Mouse (Mus musculus) hindbrain, embryonic 14.5 days (tissue): ENCODE measurements around the gene Flrt2. TPM values are rescaled to one million over a fixed set of nuclear protein-coding genes. Genes with fewer than 3 reads are reported as not detected.

Source experiments
- ATAC-seq: fragments of 200-750 bp; cut with Nextera tagmentation; 2 replicates; pipeline ENCODE4 v1.8.0; 2017; ENCODE audit warnings: moderate number of reproducible peaks, mild to moderate bottlenecking, moderate TSS enrichment, moderate library complexity; ENCODE audit not compliant: low FRiP score
- DNase-seq: peaks from one replicate; pipeline ENCODE4 v3.0.0-alpha.2; 2015; ENCODE audit warnings: low spot score
- H3K27ac ChIP-seq: fragments of 300-500 bp; sonication (generic); 2 replicates; pipeline ENCODE4 v1.5.1; 2014; ENCODE audit warnings: mild to moderate bottlenecking, moderate library complexity
- H3K27me3 ChIP-seq: fragments of 300-500 bp; sonication (generic); 2 replicates; pipeline ENCODE4 v1.6.1; 2014; ENCODE audit warnings: mild to moderate bottlenecking, low read length, mixed read lengths; ENCODE audit not compliant: control insufficient read depth, insufficient read depth
- H3K36me3 ChIP-seq: fragments of 300-500 bp; sonication (generic); replicated peaks from 2 replicates; pipeline ENCODE4 v1.6.1; 2014; ENCODE audit not compliant: control insufficient read depth, insufficient read depth
- H3K4me1 ChIP-seq: fragments of 300-500 bp; sonication (generic); replicated peaks from 2 replicates; pipeline ENCODE4 v1.6.1; 2014; ENCODE audit warnings: antibody characterized with exemption, low read length, mixed read lengths; ENCODE audit not compliant: control insufficient read depth, insufficient read depth
- H3K4me2 ChIP-seq: fragments of 300-500 bp; sonication (generic); replicated peaks from 2 replicates; pipeline ENCODE4 v1.6.1; 2014; ENCODE audit warnings: mild to moderate bottlenecking, moderate library complexity
- H3K4me3 ChIP-seq: fragments of 300-500 bp; sonication (generic); replicated peaks from 2 replicates; pipeline ENCODE4 v1.5.1; 2014; ENCODE audit warnings: mild to moderate bottlenecking, low read length
- H3K9ac ChIP-seq: fragments of 300-500 bp; sonication (generic); 2 replicates; pipeline ENCODE4 v1.6.1; 2014
- H3K9me3 ChIP-seq: fragments of 300-500 bp; sonication (generic); 2 replicates; pipeline ENCODE4 v1.6.1; 2016; ENCODE audit warnings: low read length; ENCODE audit not compliant: control insufficient read depth
- WGBS: fragments of 180-500 bp; shearing (Covaris S2); extraction: QIAGEN DNeasy Blood & Tissue Kit; methylation state at CpG from one replicate; pipeline ENCODE4 v1.1.7; 2014; 5-methylcytosine and 5-hydroxymethylcytosine counted together
- polyA plus RNA-seq: library from polyadenylated mRNA; unstranded; fragments of >200 nt; fragmentation: Nextera tagmentation; extraction: Ambion mirVana; gene quantifications from 2 replicates; pipeline ENCODE4 v1.2.1, GENCODE M21; 2014

Flrt2 gene
- polyA plus RNA-seq, 1 experiment from 2014 or later = 34.8 TPM

- Histone ChIP-seq H3K27ac (no peak overlapping the region), H3K4me1 (no peaks in the 10 kb centered on the region), H3K9ac (no peak overlapping the region), H3K4me2 (no peak overlapping the region), H3K4me3 (no peak overlapping the region), H3K36me3 (no peaks in the 10 kb centered on the region), H3K9me3 (no peaks in the 10 kb centered on the region), H3K27me3 (no peaks in the 10 kb centered on the region)
- WGBS = 74% methylated on average over 10 of the region's 10 CpGs
- ATAC-seq (no peak), DNase-seq (no peak)
These were observed 55.0 kb downstream of the Flrt2 start for GRCm38 (mm10) chr12:95746856-95747579.

- Histone ChIP-seq H3K9me3 (no peaks in the 10 kb centered on the region), H3K9ac (no peak overlapping the region), H3K36me3 (no peaks in the 10 kb centered on the region), H3K4me1 (no peaks in the 10 kb centered on the region), H3K27me3 (no peaks in the 10 kb centered on the region), H3K4me2 (no peak overlapping the region), H3K27ac (no peak overlapping the region), H3K4me3 (no peak overlapping the region)
- WGBS = 94% methylated on average over 2 of the region's 2 CpGs
- ATAC-seq = no peak
- no peak for DNase-seq
These were observed 56.7 kb downstream of the Flrt2 start for GRCm38 (mm10) chr12:95748760-95749159.

GRCm38 (mm10) chr12:95749248-95749647 lies 57.2 kb downstream of the Flrt2 start:
- H3K27ac ChIP-seq = no peak overlapping the region
- H3K9me3 ChIP-seq = no peaks in the 10 kb centered on the region
- H3K4me1 ChIP-seq = no peaks in the 10 kb centered on the region
- no peak overlapping the region for H3K4me3 ChIP-seq
- H3K9ac ChIP-seq = no peak overlapping the region
- DNase-seq (no peak), ATAC-seq (no peak)
- no peaks in the 10 kb centered on the region for H3K27me3 ChIP-seq
- WGBS = 94% methylated on average over 2 of the region's 2 CpGs
- H3K4me2 ChIP-seq = no peak overlapping the region
- no peaks in the 10 kb centered on the region for H3K36me3 ChIP-seq

GRCm38 (mm10) chr12:95759212-95759746 lies 67.3 kb downstream of the Flrt2 start:
- ATAC-seq = no peak
- Histone ChIP-seq H3K27ac (no peak overlapping the region), H3K36me3 (no peaks in the 10 kb centered on the region), H3K9ac (no peak overlapping the region), H3K9me3 (no peaks in the 10 kb centered on the region), H3K4me2 (no peak overlapping the region), H3K4me3 (no peak overlapping the region), H3K27me3 (no peaks in the 10 kb centered on the region), H3K4me1 (no peaks in the 10 kb centered on the region)
- 98% methylated on average over 5 of the region's 5 CpGs for WGBS
- no peak for DNase-seq

GRCm38 (mm10) chr12:95765255-95765654 lies 73.2 kb downstream of the Flrt2 start:
- H3K4me1 ChIP-seq = no peaks in the 10 kb centered on the region
- H3K27ac ChIP-seq = no peak overlapping the region
- ATAC-seq (no peak), DNase-seq (no peak)
- no peaks in the 10 kb centered on the region for H3K27me3 ChIP-seq
- no peak overlapping the region for H3K4me2 ChIP-seq
- H3K36me3 ChIP-seq = no peaks in the 10 kb centered on the region
- no peak overlapping the region for H3K9ac ChIP-seq
- 89% methylated on average over 4 of the region's 4 CpGs for WGBS
- H3K4me3 ChIP-seq = no peak overlapping the region
- no peaks in the 10 kb centered on the region for H3K9me3 ChIP-seq

GRCm38 (mm10) chr12:95769041-95769440 lies 77.0 kb downstream of the Flrt2 start:
- H3K9me3 ChIP-seq = no peaks in the 10 kb centered on the region
- no peak overlapping the region for H3K4me3 ChIP-seq
- no peak overlapping the region for H3K9ac ChIP-seq
- no peak overlapping the region for H3K4me2 ChIP-seq
- ATAC-seq (no peak), DNase-seq (no peak)
- H3K27me3 ChIP-seq = no peaks in the 10 kb centered on the region
- no peaks in the 10 kb centered on the region for H3K4me1 ChIP-seq
- WGBS = 73% methylated on average over 2 of the region's 2 CpGs
- H3K27ac ChIP-seq = no peak overlapping the region
- H3K36me3 ChIP-seq = no peaks in the 10 kb centered on the region

- H3K4me3 ChIP-seq = no peak overlapping the region
- H3K9me3 ChIP-seq = no peaks in the 10 kb centered on the region
- H3K4me1 ChIP-seq = no peaks in the 10 kb centered on the region
- H3K4me2 ChIP-seq = no peak overlapping the region
- 69% methylated on average over 3 of the region's 3 CpGs for WGBS
- no peak for DNase-seq
- H3K27ac ChIP-seq = no peak overlapping the region
- no peak overlapping the region for H3K9ac ChIP-seq
- no peaks in the 10 kb centered on the region for H3K27me3 ChIP-seq
- no peak for ATAC-seq
- H3K36me3 ChIP-seq = no peaks in the 10 kb centered on the region
These were observed 78.2 kb downstream of the Flrt2 start for GRCm38 (mm10) chr12:95770251-95770650.

GRCm38 (mm10) chr12:95790146-95790545 lies 98.1 kb downstream of the Flrt2 start:
- no peaks in the 10 kb centered on the region for H3K36me3 ChIP-seq
- H3K27me3 ChIP-seq = no peaks in the 10 kb centered on the region
- no peak overlapping the region for H3K4me3 ChIP-seq
- no peak overlapping the region for H3K9ac ChIP-seq
- no peaks in the 10 kb centered on the region for H3K9me3 ChIP-seq
- 67% methylated on average over 1 of the region's 1 CpGs for WGBS
- H3K4me2 ChIP-seq = no peak overlapping the region
- H3K27ac ChIP-seq = no peak overlapping the region
- no peaks in the 10 kb centered on the region for H3K4me1 ChIP-seq
- DNase-seq (no peak), ATAC-seq (no peak)

GRCm38 (mm10) chr12:95816660-95817059 lies 124.6 kb downstream of the Flrt2 start:
- H3K27me3 ChIP-seq = no peaks in the 10 kb centered on the region
- H3K36me3 ChIP-seq = no peaks in the 10 kb centered on the region
- no peak for ATAC-seq
- H3K9ac ChIP-seq = no peak overlapping the region
- H3K27ac ChIP-seq = no peak overlapping the region
- DNase-seq = no peak
- H3K9me3 ChIP-seq = 0 out of 2 replicates have a peak, but pooled peaks cover 4% of the 10 kb centered on the region
- no peaks in the 10 kb centered on the region for H3K4me1 ChIP-seq
- H3K4me2 ChIP-seq = no peak overlapping the region
- no peak overlapping the region for H3K4me3 ChIP-seq
